Mouse (Mus musculus): Measurements from ENCODE around the gene Adat1. TPM values are rescaled to one million over a fixed set of nuclear protein-coding genes. Genes with fewer than 3 reads are reported as not detected.

Gene Adat1
- 8.0 and 9.2 TPM in 2 replicates for polyA plus RNA-seq (2015; fragmentation: Nextera tagmentation; extraction: Ambion mirVana)

GRCm38 (mm10) chr8:111992013-111992702 lies at the start of gene Adat1:
Gene Adat1 (minus strand): TSS chr8:111992302.
- ATAC-seq = peak; percentile 97
- H3K4me2 ChIP-seq (ENCODE audit: low read length) = peak within 1 kb of the TSS; percentile 73
- H3K4me3 ChIP-seq (ENCODE audit: low read depth, low read length) = peak within 1 kb of the TSS; percentile 68
- H3K9ac ChIP-seq (ENCODE audit: low read depth, low read length) = peak within 1 kb of the TSS; percentile 80
- 5% methylated on average over 33 of the region's 33 CpGs for WGBS
- H3K9me3 ChIP-seq (replicated peaks; ENCODE audit: control insufficient read depth, low read length, poor library complexity, severe bottlenecking) = no peaks in the 10 kb centered on the region
- H3K4me1 ChIP-seq (ENCODE audit: control insufficient read depth, insufficient read depth, low read length) = peaks cover 6% of the 10 kb centered on the region
- no peaks in the 10 kb centered on the region for H3K27me3 ChIP-seq (ENCODE audit: control insufficient read depth, insufficient read depth, low read depth, low read length)
- no peak within 1 kb of the TSS for H3K27ac ChIP-seq (ENCODE audit: low read length)
- peaks cover 22% of the 10 kb centered on the region; the same call in 1 of the 2 replicates for H3K36me3 ChIP-seq (ENCODE audit: control insufficient read depth, insufficient read depth, low read length)

- Histone ChIP-seq H3K9me3 (replicated peaks; ENCODE audit: control insufficient read depth, low read length, poor library complexity, severe bottlenecking) (no peaks in the 10 kb centered on the region), H3K4me1 (ENCODE audit: control insufficient read depth, insufficient read depth, low read length) (no peaks in the 10 kb centered on the region), H3K36me3 (ENCODE audit: control insufficient read depth, insufficient read depth, low read length) (no peaks in the 10 kb centered on the region), H3K27ac (ENCODE audit: low read length) (no peak overlapping the region), H3K4me2 (ENCODE audit: low read length) (no peak overlapping the region), H3K9ac (ENCODE audit: low read depth, low read length) (no peak overlapping the region), H3K27me3 (ENCODE audit: control insufficient read depth, insufficient read depth, low read depth, low read length) (no peaks in the 10 kb centered on the region), H3K4me3 (ENCODE audit: low read depth, low read length) (no peak overlapping the region)
- 89% methylated on average over 18 of the region's 18 CpGs for WGBS
- ATAC-seq = no peak
Measured at GRCm38 (mm10) chr8:112037521-112037920, 45.4 kb upstream of the Adat1 start.

- H3K27me3 ChIP-seq (ENCODE audit: control insufficient read depth, insufficient read depth, low read depth, low read length) = no peaks in the 10 kb centered on the region
- no peak overlapping the region for H3K27ac ChIP-seq (ENCODE audit: low read length)
- 18% methylated on average over 8 of the region's 8 CpGs for WGBS
- H3K9ac ChIP-seq (ENCODE audit: low read depth, low read length) = no peak overlapping the region
- no peaks in the 10 kb centered on the region for H3K36me3 ChIP-seq (ENCODE audit: control insufficient read depth, insufficient read depth, low read length)
- H3K4me3 ChIP-seq (ENCODE audit: low read depth, low read length) = no peak overlapping the region
- H3K4me2 ChIP-seq (ENCODE audit: low read length) = no peak overlapping the region
- no peaks in the 10 kb centered on the region for H3K4me1 ChIP-seq (ENCODE audit: control insufficient read depth, insufficient read depth, low read length)
- no peaks in the 10 kb centered on the region for H3K9me3 ChIP-seq (replicated peaks; ENCODE audit: control insufficient read depth, low read length, poor library complexity, severe bottlenecking)
- ATAC-seq = no peak
Measured at GRCm38 (mm10) chr8:112034603-112035002, 42.5 kb upstream of the Adat1 start.

- no peaks in the 10 kb centered on the region for H3K4me1 ChIP-seq (ENCODE audit: control insufficient read depth, insufficient read depth, low read length)
- no peaks in the 10 kb centered on the region for H3K27me3 ChIP-seq (ENCODE audit: control insufficient read depth, insufficient read depth, low read depth, low read length)
- H3K9me3 ChIP-seq (replicated peaks; ENCODE audit: control insufficient read depth, low read length, poor library complexity, severe bottlenecking) = no peaks in the 10 kb centered on the region
- 50% methylated on average over 7 of the region's 7 CpGs for WGBS
- no peak overlapping the region for H3K4me3 ChIP-seq (ENCODE audit: low read depth, low read length)
- no peak overlapping the region for H3K9ac ChIP-seq (ENCODE audit: low read depth, low read length)
- no peak for ATAC-seq
- H3K36me3 ChIP-seq (ENCODE audit: control insufficient read depth, insufficient read depth, low read length) = no peaks in the 10 kb centered on the region
- no peak overlapping the region for H3K4me2 ChIP-seq (ENCODE audit: low read length)
- no peak overlapping the region for H3K27ac ChIP-seq (ENCODE audit: low read length)
Measured at GRCm38 (mm10) chr8:112033071-112033470, 41.0 kb upstream of the Adat1 start.

GRCm38 (mm10) chr8:112030663-112031062 lies 38.6 kb upstream of the Adat1 start:
- Histone ChIP-seq H3K27ac (ENCODE audit: low read length) (no peak overlapping the region), H3K4me3 (ENCODE audit: low read depth, low read length) (no peak overlapping the region), H3K36me3 (ENCODE audit: control insufficient read depth, insufficient read depth, low read length) (no peaks in the 10 kb centered on the region), H3K4me1 (ENCODE audit: control insufficient read depth, insufficient read depth, low read length) (no peaks in the 10 kb centered on the region), H3K9ac (ENCODE audit: low read depth, low read length) (no peak overlapping the region), H3K27me3 (ENCODE audit: control insufficient read depth, insufficient read depth, low read depth, low read length) (no peaks in the 10 kb centered on the region), H3K4me2 (ENCODE audit: low read length) (no peak overlapping the region), H3K9me3 (replicated peaks; ENCODE audit: control insufficient read depth, low read length, poor library complexity, severe bottlenecking) (no peaks in the 10 kb centered on the region)
- WGBS = 55% methylated on average over 6 of the region's 6 CpGs
- ATAC-seq = no peak

- no peaks in the 10 kb centered on the region for H3K36me3 ChIP-seq (ENCODE audit: control insufficient read depth, insufficient read depth, low read length)
- ATAC-seq = no peak
- no peak overlapping the region for H3K9ac ChIP-seq (ENCODE audit: low read depth, low read length)
- WGBS = 90% methylated on average over 7 of the region's 7 CpGs
- H3K4me2 ChIP-seq (ENCODE audit: low read length) = no peak overlapping the region
- no peak overlapping the region for H3K27ac ChIP-seq (ENCODE audit: low read length)
- H3K9me3 ChIP-seq (replicated peaks; ENCODE audit: control insufficient read depth, low read length, poor library complexity, severe bottlenecking) = no peaks in the 10 kb centered on the region
- H3K4me1 ChIP-seq (ENCODE audit: control insufficient read depth, insufficient read depth, low read length) = no peaks in the 10 kb centered on the region
- H3K27me3 ChIP-seq (ENCODE audit: control insufficient read depth, insufficient read depth, low read depth, low read length) = no peaks in the 10 kb centered on the region
- no peak overlapping the region for H3K4me3 ChIP-seq (ENCODE audit: low read depth, low read length)
Measured at GRCm38 (mm10) chr8:112029455-112029854, 37.4 kb upstream of the Adat1 start.

- ATAC-seq = no peak
- 91% methylated on average over 11 of the region's 11 CpGs for WGBS
Measured at GRCm38 (mm10) chr8:112014936-112015335, 22.8 kb upstream of the Adat1 start, which contains the start of gene Gm6793. Gene Gm6793 (minus strand): TSS chr8:112015036.

GRCm38 (mm10) chr8:112011816-112012242 lies 19.7 kb upstream of the Adat1 start:
- H3K4me1 ChIP-seq (ENCODE audit: control insufficient read depth, insufficient read depth, low read length) = peaks cover 21% of the 10 kb centered on the region
- ATAC-seq = peak; percentile 67
- peak overlapping the region; percentile 81 for H3K4me2 ChIP-seq (ENCODE audit: low read length)
- H3K9ac ChIP-seq (ENCODE audit: low read depth, low read length) = peak overlapping the region; percentile 89
- H3K4me3 ChIP-seq (ENCODE audit: low read depth, low read length) = peak overlapping the region; percentile 93
- H3K9me3 ChIP-seq (replicated peaks; ENCODE audit: control insufficient read depth, low read length, poor library complexity, severe bottlenecking) = no peaks in the 10 kb centered on the region
- no peaks in the 10 kb centered on the region for H3K36me3 ChIP-seq (ENCODE audit: control insufficient read depth, insufficient read depth, low read length)
- WGBS = 0% methylated on average over 38 of the region's 40 CpGs
- no peaks in the 10 kb centered on the region for H3K27me3 ChIP-seq (ENCODE audit: control insufficient read depth, insufficient read depth, low read depth, low read length)
- peak overlapping the region; percentile 76 for H3K27ac ChIP-seq (ENCODE audit: low read length)

More at GRCm38 (mm10) chr8:112014936-112015335, 22.8 kb upstream of the Adat1 start, which contains the start of gene Gm6793:
- Histone ChIP-seq H3K4me2 (ENCODE audit: low read length) (no peak within 1 kb of the TSS), H3K4me3 (ENCODE audit: low read depth, low read length) (no peak within 1 kb of the TSS), H3K9ac (ENCODE audit: low read depth, low read length) (no peak within 1 kb of the TSS), H3K27ac (ENCODE audit: low read length) (no peak within 1 kb of the TSS), H3K27me3 (ENCODE audit: control insufficient read depth, insufficient read depth, low read depth, low read length) (no peaks in the 10 kb centered on the region), H3K4me1 (ENCODE audit: control insufficient read depth, insufficient read depth, low read length) (peaks cover 17% of the 10 kb centered on the region), H3K9me3 (replicated peaks; ENCODE audit: control insufficient read depth, low read length, poor library complexity, severe bottlenecking) (no peaks in the 10 kb centered on the region), H3K36me3 (ENCODE audit: control insufficient read depth, insufficient read depth, low read length) (peaks cover 9% of the 10 kb centered on the region)

GRCm38 (mm10) chr8:112010997-112011815 lies 19.1 kb upstream of the Adat1 start, which contains the start of the genes Kars and Terf2ip:
Gene Kars (minus strand): TSS chr8:112011323.
Gene Terf2ip (plus strand): TSS chr8:112011398.
- Histone ChIP-seq H3K4me3 (ENCODE audit: low read depth, low read length) (peak within 1 kb of the TSS; percentile 93), H3K27me3 (ENCODE audit: control insufficient read depth, insufficient read depth, low read depth, low read length) (no peaks in the 10 kb centered on the region), H3K27ac (ENCODE audit: low read length) (peak within 1 kb of the TSS; percentile 76), H3K9me3 (replicated peaks; ENCODE audit: control insufficient read depth, low read length, poor library complexity, severe bottlenecking) (no peaks in the 10 kb centered on the region), H3K9ac (ENCODE audit: low read depth, low read length) (peak within 1 kb of the TSS; percentile 89), H3K36me3 (ENCODE audit: control insufficient read depth, insufficient read depth, low read length) (no peaks in the 10 kb centered on the region), H3K4me2 (ENCODE audit: low read length) (peak within 1 kb of the TSS; percentile 81), H3K4me1 (ENCODE audit: control insufficient read depth, insufficient read depth, low read length) (peaks cover 21% of the 10 kb centered on the region)
- ATAC-seq = peak; percentile 94
- WGBS = under 1% methylated on average over 61 of the region's 61 CpGs

Data from midbrain, embryonic 16.5 days (tissue).